Mouse (Mus musculus) heart, postnatal 4 days (tissue): ENCODE results near the gene Sipa1l1. TPM values are rescaled to one million over a fixed set of nuclear protein-coding genes. Genes with fewer than 3 reads are reported as not detected.

Experiments
- DNase-seq: peaks from one replicate; pipeline ENCODE4 v3.0.0; 2021
- total RNA-seq, 2 experiments: library from RNA; stranded (reverse); gene quantifications; 2 replicates each; pipeline ENCODE4 v1.2.3; 2021

Sipa1l1 gene
- total RNA-seq, 2 experiments from 2014 or later, result 28.4 to 29.0 TPM

GRCm38 (mm10) chr12:82209753-82210152, 40.6 kb downstream of the Sipa1l1 start:
- DNase-seq, result no peak

- DNase-seq, result no peak
These were observed 43.9 kb downstream of the Sipa1l1 start for GRCm38 (mm10) chr12:82213056-82213455.

- DNase-seq, result no peak
These were observed 45.8 kb downstream of the Sipa1l1 start for GRCm38 (mm10) chr12:82214916-82215315.

GRCm38 (mm10) chr12:82216801-82217553, 47.9 kb downstream of the Sipa1l1 start:
- DNase-seq, result no peak

GRCm38 (mm10) chr12:82218201-82218600, 49.1 kb downstream of the Sipa1l1 start:
- DNase-seq, result no peak

- DNase-seq, result no peak
These were observed 51.4 kb downstream of the Sipa1l1 start for GRCm38 (mm10) chr12:82220367-82221089.

- DNase-seq, result no peak
These were observed 54.2 kb downstream of the Sipa1l1 start for GRCm38 (mm10) chr12:82223126-82223815.

GRCm38 (mm10) chr12:82224848-82225247, 55.7 kb downstream of the Sipa1l1 start:
- no peak for DNase-seq

- DNase-seq, result no peak
These were observed 56.2 kb downstream of the Sipa1l1 start for GRCm38 (mm10) chr12:82225278-82225677.

- no peak for DNase-seq
These were observed 56.7 kb downstream of the Sipa1l1 start for GRCm38 (mm10) chr12:82225751-82226228.

- DNase-seq, result no peak
These were observed 57.4 kb downstream of the Sipa1l1 start for GRCm38 (mm10) chr12:82226311-82227066.

GRCm38 (mm10) chr12:82230127-82230526, 61.0 kb downstream of the Sipa1l1 start:
- DNase-seq, result no peak

- DNase-seq, result no peak
These were observed 62.1 kb downstream of the Sipa1l1 start for GRCm38 (mm10) chr12:82231191-82231590.

GRCm38 (mm10) chr12:82233177-82233576, 64.1 kb downstream of the Sipa1l1 start:
- no peak for DNase-seq

GRCm38 (mm10) chr12:82234463-82235223, 65.5 kb downstream of the Sipa1l1 start:
- no peak for DNase-seq

GRCm38 (mm10) chr12:82237095-82237494, 68.0 kb downstream of the Sipa1l1 start:
- DNase-seq, result no peak

GRCm38 (mm10) chr12:82237946-82238345, 68.8 kb downstream of the Sipa1l1 start:
- peak; percentile 76 for DNase-seq

GRCm38 (mm10) chr12:82240674-82241073, 71.6 kb downstream of the Sipa1l1 start:
- DNase-seq, result no peak

- DNase-seq, result no peak
These were observed 76.1 kb downstream of the Sipa1l1 start for GRCm38 (mm10) chr12:82245219-82245618.

GRCm38 (mm10) chr12:82246422-82246821, 77.3 kb downstream of the Sipa1l1 start:
- DNase-seq, result no peak
